Mouse (Mus musculus): ENCODE data around the gene Fbxo7.

- TF ChIP-seq CTCF (IDR thresholded peaks at IDR 0.05; ENCODE audit: borderline replicate concordance, insufficient read depth, low read depth, low read length) (no peak), POLR2A (IDR thresholded peaks at IDR 0.05; ENCODE audit: borderline replicate concordance, insufficient read depth, low read length) (no peak)
Observed at GRCm38 (mm10) chr10:86098363-86098762, 76.6 kb downstream of the Fbxo7 start.
